Mouse (Mus musculus) hindbrain, embryonic 10.5 days (tissue): ENCODE data around the gene Amotl2. TPM values are rescaled to one million over a fixed set of nuclear protein-coding genes. Genes with fewer than 3 reads are reported as not detected.

Source experiments
- DNase-seq: peaks from one replicate; pipeline ENCODE4 v3.0.0-alpha.2; 2017; ENCODE audit warnings: low spot score
- H3K27ac ChIP-seq: fragments of 300-500 bp; sonication (generic); 2 replicates; pipeline ENCODE4 v1.5.1; 2016; ENCODE audit warnings: mild to moderate bottlenecking, moderate library complexity
- H3K27me3 ChIP-seq: fragments of 300-500 bp; sonication (generic); 2 replicates; pipeline ENCODE4 v1.6.1; 2016; ENCODE audit warnings: mild to moderate bottlenecking; ENCODE audit not compliant: poor library complexity, insufficient read depth, severe bottlenecking
- H3K36me3 ChIP-seq: fragments of 300-500 bp; sonication (generic); 2 replicates; pipeline ENCODE4 v1.6.1; 2016; ENCODE audit warnings: mild to moderate bottlenecking, moderate library complexity
- H3K4me1 ChIP-seq: fragments of 300-500 bp; sonication (generic); replicated peaks from 2 replicates; pipeline ENCODE4 v1.6.1; 2016; ENCODE audit warnings: mild to moderate bottlenecking
- H3K4me3 ChIP-seq: fragments of 300-500 bp; sonication (generic); 2 replicates; pipeline ENCODE4 v1.5.1; 2016; ENCODE audit warnings: mild to moderate bottlenecking, moderate library complexity
- H3K9me3 ChIP-seq: fragments of 300-500 bp; sonication (generic); 2 replicates; pipeline ENCODE4 v1.6.1; 2016; ENCODE audit warnings: mild to moderate bottlenecking, moderate library complexity
- WGBS: fragments of 180-500 bp; shearing (Covaris S2); methylation state at CpG from one replicate; pipeline ENCODE4 v1.1.7; 2016; 5-methylcytosine and 5-hydroxymethylcytosine counted together
- polyA plus RNA-seq: library from polyadenylated mRNA; unstranded; fragments of >200 nt; fragmentation: Nextera tagmentation; extraction: Ambion mirVana; gene quantifications from 2 replicates; pipeline ENCODE4 v1.2.1, GENCODE M21; 2016

The Amotl2 gene
- polyA plus RNA-seq = 67.6 and 70.1 TPM in 2 replicates

- peaks cover 19% of the 10 kb centered on the region for H3K36me3 ChIP-seq
- peak; percentile 35 for DNase-seq
These were observed at the start of gene Amotl2 for GRCm38 (mm10) chr9:102716481-102717163. Gene Amotl2, plus strand, starts transcription at chr9:102716672.

GRCm38 (mm10) chr9:102668115-102668514 is 48.4 kb upstream of the Amotl2 start:
- Histone ChIP-seq H3K4me3 (no peak overlapping the region), H3K9me3 (no peaks in the 10 kb centered on the region), H3K4me1 (peaks cover 46% of the 10 kb centered on the region), H3K36me3 (no peaks in the 10 kb centered on the region), H3K27me3 (no peaks in the 10 kb centered on the region), H3K27ac (peak overlapping the region; percentile 51)
- WGBS = 49% methylated on average over 6 of the region's 6 CpGs
- DNase-seq = peak; percentile 45

More at GRCm38 (mm10) chr9:102716481-102717163, at the start of gene Amotl2:
- H3K27ac ChIP-seq = peak within 1 kb of the TSS; percentile 99
- H3K4me1 ChIP-seq = peaks cover 82% of the 10 kb centered on the region
- WGBS = 2% methylated on average over 22 of the region's 22 CpGs
- no peaks in the 10 kb centered on the region for H3K9me3 ChIP-seq
- peak within 1 kb of the TSS; percentile 84 for H3K4me3 ChIP-seq
- peaks cover 12% of the 10 kb centered on the region for H3K27me3 ChIP-seq

GRCm38 (mm10) chr9:102668906-102669305 is 47.6 kb upstream of the Amotl2 start:
- no peak for DNase-seq
- H3K36me3 ChIP-seq = no peaks in the 10 kb centered on the region
- no peaks in the 10 kb centered on the region for H3K9me3 ChIP-seq
- no peak overlapping the region for H3K4me3 ChIP-seq
- no peak overlapping the region; the same call in 1 of the 2 replicates for H3K27ac ChIP-seq
- H3K4me1 ChIP-seq = peaks cover 52% of the 10 kb centered on the region
- 91% methylated on average over 12 of the region's 12 CpGs for WGBS
- H3K27me3 ChIP-seq = no peaks in the 10 kb centered on the region

GRCm38 (mm10) chr9:102673381-102673780 is 43.1 kb upstream of the Amotl2 start:
- no peak overlapping the region for H3K4me3 ChIP-seq
- DNase-seq = no peak
- H3K27ac ChIP-seq = peak overlapping the region; percentile 59; the same call in 1 of the 2 replicates
- H3K4me1 ChIP-seq = peaks cover 36% of the 10 kb centered on the region
- no peaks in the 10 kb centered on the region for H3K36me3 ChIP-seq
- no peaks in the 10 kb centered on the region for H3K9me3 ChIP-seq
- H3K27me3 ChIP-seq = peaks cover 4% of the 10 kb centered on the region; the same call in 1 of the 2 replicates
- 76% methylated on average over 7 of the region's 7 CpGs for WGBS

- DNase-seq = no peak
- Histone ChIP-seq H3K4me3 (no peak overlapping the region), H3K9me3 (no peaks in the 10 kb centered on the region), H3K27me3 (peaks cover 4% of the 10 kb centered on the region; the same call in 1 of the 2 replicates), H3K36me3 (no peaks in the 10 kb centered on the region), H3K27ac (no peak overlapping the region), H3K4me1 (peaks cover 30% of the 10 kb centered on the region)
- 71% methylated on average over 5 of the region's 5 CpGs for WGBS
These were observed 40.5 kb upstream of the Amotl2 start for GRCm38 (mm10) chr9:102675922-102676321.

GRCm38 (mm10) chr9:102681470-102681869 is 35.0 kb upstream of the Amotl2 start:
- DNase-seq = peak; percentile 34
- Histone ChIP-seq H3K9me3 (no peaks in the 10 kb centered on the region), H3K4me3 (no peak overlapping the region), H3K27me3 (peaks cover 5% of the 10 kb centered on the region; the same call in 1 of the 2 replicates), H3K4me1 (peaks cover 7% of the 10 kb centered on the region; the same call in 1 of the 2 replicates), H3K36me3 (no peaks in the 10 kb centered on the region), H3K27ac (no peak overlapping the region; the same call in 1 of the 2 replicates)
- 49% methylated on average over 7 of the region's 7 CpGs for whole genome bisulfite sequencing

- Histone ChIP-seq H3K27me3 (peaks cover 46% of the 10 kb centered on the region), H3K4me1 (peaks cover 53% of the 10 kb centered on the region), H3K27ac (peak overlapping the region; percentile 50; the same call in 1 of the 2 replicates), H3K9me3 (no peaks in the 10 kb centered on the region), H3K4me3 (no peak overlapping the region), H3K36me3 (no peaks in the 10 kb centered on the region)
- DNase-seq = no peak
- WGBS = 49% methylated on average over 4 of the region's 4 CpGs
These were observed 28.5 kb upstream of the Amotl2 start for GRCm38 (mm10) chr9:102687943-102688342.

GRCm38 (mm10) chr9:102689406-102689939 is 27.0 kb upstream of the Amotl2 start:
- no peak for DNase-seq
- peak overlapping the region; percentile 93 for H3K27ac ChIP-seq
- no peaks in the 10 kb centered on the region for H3K9me3 ChIP-seq
- H3K36me3 ChIP-seq = no peaks in the 10 kb centered on the region
- WGBS = 2% methylated on average over 13 of the region's 13 CpGs
- H3K27me3 ChIP-seq = peaks cover 55% of the 10 kb centered on the region
- H3K4me3 ChIP-seq = peak overlapping the region; percentile 62
- peaks cover 57% of the 10 kb centered on the region for H3K4me1 ChIP-seq

- H3K9me3 ChIP-seq = no peaks in the 10 kb centered on the region
- peak; percentile 86 for DNase-seq
- peak overlapping the region; percentile 93 for H3K27ac ChIP-seq
- WGBS = under 1% methylated on average over 44 of the region's 44 CpGs
- peaks cover 54% of the 10 kb centered on the region for H3K27me3 ChIP-seq
- H3K4me1 ChIP-seq = peaks cover 57% of the 10 kb centered on the region
- H3K4me3 ChIP-seq = peak overlapping the region; percentile 62
- H3K36me3 ChIP-seq = no peaks in the 10 kb centered on the region
These were observed 26.4 kb upstream of the Amotl2 start for GRCm38 (mm10) chr9:102689940-102690642.

GRCm38 (mm10) chr9:102690891-102691290 is 25.6 kb upstream of the Amotl2 start:
- WGBS = under 1% methylated on average over 15 of the region's 15 CpGs
- Histone ChIP-seq H3K36me3 (no peaks in the 10 kb centered on the region), H3K4me1 (peaks cover 57% of the 10 kb centered on the region), H3K27me3 (peaks cover 54% of the 10 kb centered on the region), H3K9me3 (no peaks in the 10 kb centered on the region), H3K4me3 (peak overlapping the region; percentile 62), H3K27ac (peak overlapping the region; percentile 93)
- DNase-seq = peak; percentile 80

- 46% methylated on average over 9 of the region's 9 CpGs for WGBS
These were observed 23.7 kb upstream of the Amotl2 start for GRCm38 (mm10) chr9:102692564-102693475.

GRCm38 (mm10) chr9:102701042-102701441 is 15.4 kb upstream of the Amotl2 start:
- WGBS = 89% methylated on average over 6 of the region's 6 CpGs
- Histone ChIP-seq H3K36me3 (no peaks in the 10 kb centered on the region), H3K4me1 (peaks cover 4% of the 10 kb centered on the region), H3K27me3 (no peaks in the 10 kb centered on the region), H3K27ac (no peak overlapping the region), H3K4me3 (no peak overlapping the region), H3K9me3 (peaks cover 11% of the 10 kb centered on the region)
- DNase-seq = no peak

More at GRCm38 (mm10) chr9:102692564-102693475, 23.7 kb upstream of the Amotl2 start:
- Histone ChIP-seq H3K9me3 (no peaks in the 10 kb centered on the region), H3K27me3 (peaks cover 46% of the 10 kb centered on the region), H3K4me3 (no peak overlapping the region), H3K27ac (peak overlapping the region; percentile 93), H3K36me3 (no peaks in the 10 kb centered on the region), H3K4me1 (peaks cover 55% of the 10 kb centered on the region)
- no peak for DNase-seq
